Mouse (Mus musculus) lung, postnatal 14 days (tissue): Measurements from ENCODE around the gene Sds.
A peak's percentile ranks its signal among the peaks of the same experiment; 100 is the strongest.

Source experiments
- DNase-seq: peaks from one replicate; pipeline ENCODE4 v3.0.0; 2021

The Sds gene

GRCm38 (mm10) chr5:120476296-120476695, at the start of gene Sds:
TSS of gene Sds (plus strand) at chr5:120476526.
- DNase-seq: no peak

- no peak for DNase-seq
Measured at GRCm38 (mm10) chr5:120426572-120426971, 49.8 kb upstream of the Sds start.

DNA sequence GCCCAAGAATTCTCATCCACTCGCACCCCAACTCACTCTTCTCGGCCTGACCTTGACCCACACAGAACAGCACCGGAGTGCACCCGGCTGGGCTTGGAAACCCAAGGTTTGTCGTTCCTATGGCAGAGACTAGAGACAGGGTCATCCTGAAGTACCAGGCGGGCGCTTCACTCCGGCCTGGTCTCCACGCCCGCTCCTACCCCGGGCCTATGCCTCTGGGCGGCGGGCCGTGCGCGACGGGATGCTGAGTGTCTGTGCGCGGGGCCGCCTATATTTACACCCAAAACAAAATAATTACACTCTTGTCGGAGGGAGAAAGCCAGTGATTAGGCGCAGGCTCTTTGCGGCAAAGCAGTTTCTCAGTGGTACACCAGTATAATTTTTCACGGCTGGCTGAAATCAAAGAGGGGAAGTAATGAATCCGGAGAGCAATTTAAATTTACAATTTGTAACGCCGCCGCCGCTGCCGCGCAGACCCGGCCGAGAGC, 48.8 kb upstream of the Sds start:
- DNase-seq: no peak

GRCm38 (mm10) chr5:120428189-120428838, 48.0 kb upstream of the Sds start:
- no peak for DNase-seq

DNA sequence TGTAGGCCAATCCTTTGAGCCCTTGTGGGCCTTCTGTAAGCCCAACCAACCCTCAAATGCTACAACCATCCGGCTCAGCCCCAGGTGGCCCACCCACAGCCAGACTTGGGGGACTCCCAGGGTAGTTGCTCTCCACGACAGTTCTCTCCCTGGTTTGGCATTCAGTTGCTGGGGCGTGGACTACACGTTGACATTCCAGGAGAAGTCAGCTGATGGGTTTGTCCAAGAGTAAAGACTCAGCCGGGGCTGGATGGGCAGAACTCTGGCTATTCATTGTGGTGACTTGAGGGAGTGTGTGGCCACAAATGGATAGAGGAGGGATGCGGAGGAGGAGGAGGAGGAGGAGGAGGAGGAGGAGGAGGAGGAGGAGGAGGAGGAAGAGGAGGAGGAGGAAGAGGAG, 47.3 kb upstream of the Sds start:
- no peak for DNase-seq

DNA sequence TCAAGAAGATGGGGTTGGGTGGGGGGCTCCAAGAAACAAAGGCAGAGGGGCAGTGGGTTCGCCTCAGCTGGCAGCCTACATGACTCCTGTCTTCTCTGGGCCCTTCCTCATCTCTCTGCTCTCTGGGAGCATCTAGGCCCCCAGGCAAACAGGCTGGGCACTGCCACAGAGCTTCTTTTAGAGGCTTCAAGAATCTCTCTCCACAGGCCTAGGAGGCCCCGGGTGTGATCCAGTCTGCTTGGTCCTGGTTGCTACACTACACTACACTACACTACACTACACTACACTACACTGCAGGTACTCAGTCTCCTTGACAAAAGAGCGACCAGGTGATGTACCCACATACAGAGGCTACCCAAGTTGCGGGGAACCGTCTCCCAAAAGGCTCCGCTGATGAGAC, 46.6 kb upstream of the Sds start:
- DNase-seq: no peak

- DNase-seq: no peak
Measured at GRCm38 (mm10) chr5:120431001-120431583, 45.2 kb upstream of the Sds start.

- DNase-seq: no peak
Measured at GRCm38 (mm10) chr5:120431649-120432485, 44.5 kb upstream of the Sds start, which contains the start of gene Lhx5. TSS of gene Lhx5 (plus strand) at chr5:120431699.

DNA sequence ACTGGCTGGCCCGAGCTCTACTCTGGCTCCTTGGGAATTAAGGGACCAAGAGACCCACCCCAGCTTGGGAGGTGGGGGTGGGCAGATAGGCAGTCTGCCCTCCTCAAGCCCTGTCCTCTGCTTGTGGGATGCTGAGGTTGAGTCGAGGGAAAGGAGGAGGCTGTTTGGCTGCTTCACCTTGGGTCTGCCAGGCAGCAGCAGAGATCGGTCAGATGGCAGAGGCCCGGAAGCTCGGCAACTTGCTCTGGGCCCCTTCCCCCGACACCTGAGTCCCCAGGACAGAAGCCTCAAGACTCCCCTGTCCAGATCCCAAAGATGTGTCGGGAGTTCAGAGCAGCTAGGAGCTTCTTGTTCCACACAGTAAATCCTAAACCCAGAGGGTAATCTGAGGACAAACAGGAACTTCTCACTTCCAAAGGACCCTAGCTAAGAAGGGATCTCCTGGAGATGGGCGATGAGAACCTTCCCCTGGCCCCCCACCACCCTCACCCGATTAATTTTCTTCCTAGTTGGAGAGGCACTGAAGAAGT, 43.8 kb upstream of the Sds start:
- no peak for DNase-seq

- DNase-seq: no peak
Measured at GRCm38 (mm10) chr5:120433135-120433760, 43.1 kb upstream of the Sds start.

DNA sequence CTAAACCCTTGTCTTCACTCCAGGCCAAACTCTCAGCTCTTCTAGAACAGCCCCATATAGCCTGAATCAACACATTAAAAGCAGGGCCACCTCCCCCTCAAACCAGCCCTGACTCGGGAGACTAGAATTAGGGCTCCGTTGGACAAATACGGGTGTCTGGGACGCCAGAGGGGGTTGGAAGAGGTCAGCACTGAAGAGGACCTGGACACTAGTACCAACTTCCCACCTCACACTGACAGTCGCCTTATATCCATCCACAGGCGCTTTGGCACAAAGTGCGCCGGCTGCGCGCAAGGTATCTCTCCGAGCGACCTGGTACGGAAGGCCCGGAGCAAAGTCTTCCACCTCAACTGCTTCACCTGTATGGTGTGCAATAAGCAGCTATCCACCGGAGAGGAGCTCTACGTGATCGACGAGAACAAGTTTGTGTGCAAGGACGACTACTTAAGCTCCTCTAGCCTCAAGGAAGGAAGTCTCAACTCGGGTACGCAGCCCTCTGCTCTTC, 42.0 kb upstream of the Sds start:
- DNase-seq: no peak

DNA sequence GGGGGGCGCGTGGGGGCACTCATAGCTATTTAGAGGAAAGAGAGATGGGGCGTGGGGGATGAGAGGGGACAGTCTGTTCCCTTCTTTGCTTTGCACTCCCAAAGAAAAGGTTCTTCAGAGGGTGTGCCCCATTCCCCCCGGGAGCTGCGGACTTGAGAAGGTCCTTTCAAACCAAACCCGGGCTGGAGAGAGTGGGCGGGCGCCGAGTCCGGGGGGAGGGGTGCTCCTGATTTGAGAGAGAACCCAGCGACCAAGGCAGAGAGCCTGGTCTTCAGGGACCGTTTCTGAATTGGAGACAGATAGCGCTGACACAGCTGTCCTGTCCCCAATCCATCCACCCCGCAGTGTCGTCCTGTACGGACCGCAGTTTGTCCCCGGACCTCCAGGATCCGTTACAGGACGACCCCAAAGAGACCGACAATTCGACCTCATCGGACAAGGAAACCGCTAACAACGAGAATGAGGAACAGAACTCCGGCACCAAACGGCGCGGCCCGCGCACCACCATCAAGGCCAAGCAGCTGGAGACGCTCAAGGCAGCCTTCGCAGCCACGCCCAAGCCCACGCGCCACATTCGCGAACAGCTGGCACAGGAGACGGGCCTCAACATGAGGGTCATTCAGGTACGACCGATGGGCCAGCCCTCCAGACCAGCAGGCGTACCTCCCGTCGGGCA, 41.2 kb upstream of the Sds start:
- DNase-seq: no peak

DNA sequence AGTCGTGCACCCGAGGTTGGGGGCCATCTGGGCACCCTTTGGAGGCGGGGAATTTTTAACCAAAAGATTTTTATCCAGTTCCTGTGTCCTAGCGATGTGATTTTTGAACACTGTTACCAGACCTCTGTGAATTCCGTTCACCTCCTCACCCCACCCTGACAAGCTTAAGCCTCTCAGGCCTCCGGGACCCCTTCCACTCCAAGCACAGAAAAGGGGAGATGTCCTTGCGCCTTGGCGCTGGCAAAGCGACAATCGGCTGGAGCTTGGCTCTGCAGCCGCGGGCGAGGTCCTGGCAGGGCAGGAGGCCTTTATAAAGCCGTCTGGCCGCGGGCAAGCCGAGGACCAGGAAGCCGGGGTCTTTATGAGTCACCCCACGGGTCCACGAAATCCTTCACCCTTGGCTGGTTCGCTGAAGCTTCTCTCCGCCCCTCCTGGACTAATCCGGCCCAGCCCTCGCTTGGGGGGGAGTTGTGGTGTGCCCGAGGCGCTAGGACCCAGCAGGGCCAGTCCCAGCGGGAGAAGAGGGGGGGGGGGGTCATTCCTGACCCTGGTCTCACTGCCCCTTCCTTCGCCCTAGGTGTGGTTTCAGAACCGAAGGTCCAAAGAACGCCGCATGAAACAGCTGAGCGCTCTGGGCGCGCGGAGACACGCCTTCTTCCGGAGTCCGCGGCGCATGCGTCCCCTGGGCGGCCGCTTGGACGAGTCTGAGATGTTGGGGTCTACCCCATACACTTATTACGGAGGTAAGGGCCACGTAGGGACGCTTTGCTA, 40.4 kb upstream of the Sds start:
- no peak for DNase-seq

GRCm38 (mm10) chr5:120436885-120437495, 39.3 kb upstream of the Sds start:
- no peak for DNase-seq

DNA sequence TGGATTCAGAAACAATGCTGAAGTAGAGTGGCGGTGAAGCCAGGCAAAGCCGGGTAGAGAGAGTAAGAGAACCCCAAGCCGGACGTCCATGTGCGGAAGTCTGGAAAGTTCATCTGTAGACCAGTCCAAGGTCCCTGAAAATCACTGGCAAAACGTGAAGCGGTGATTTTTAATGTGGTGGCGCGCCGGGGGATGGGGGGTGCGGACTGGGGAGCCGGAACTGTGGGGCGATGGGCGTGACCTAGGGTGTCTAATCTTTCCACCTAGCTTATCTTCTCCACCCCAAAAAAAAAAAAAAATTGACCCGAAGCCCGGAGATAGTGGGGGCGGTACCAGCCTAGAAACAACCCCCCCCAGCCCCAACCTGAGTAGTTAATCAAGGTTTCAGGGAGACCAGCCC, 38.8 kb upstream of the Sds start:
- DNase-seq: no peak

- DNase-seq: no peak
Measured at GRCm38 (mm10) chr5:120437986-120438385, 38.3 kb upstream of the Sds start.

GRCm38 (mm10) chr5:120438469-120438868, 37.9 kb upstream of the Sds start:
- no peak for DNase-seq

DNA sequence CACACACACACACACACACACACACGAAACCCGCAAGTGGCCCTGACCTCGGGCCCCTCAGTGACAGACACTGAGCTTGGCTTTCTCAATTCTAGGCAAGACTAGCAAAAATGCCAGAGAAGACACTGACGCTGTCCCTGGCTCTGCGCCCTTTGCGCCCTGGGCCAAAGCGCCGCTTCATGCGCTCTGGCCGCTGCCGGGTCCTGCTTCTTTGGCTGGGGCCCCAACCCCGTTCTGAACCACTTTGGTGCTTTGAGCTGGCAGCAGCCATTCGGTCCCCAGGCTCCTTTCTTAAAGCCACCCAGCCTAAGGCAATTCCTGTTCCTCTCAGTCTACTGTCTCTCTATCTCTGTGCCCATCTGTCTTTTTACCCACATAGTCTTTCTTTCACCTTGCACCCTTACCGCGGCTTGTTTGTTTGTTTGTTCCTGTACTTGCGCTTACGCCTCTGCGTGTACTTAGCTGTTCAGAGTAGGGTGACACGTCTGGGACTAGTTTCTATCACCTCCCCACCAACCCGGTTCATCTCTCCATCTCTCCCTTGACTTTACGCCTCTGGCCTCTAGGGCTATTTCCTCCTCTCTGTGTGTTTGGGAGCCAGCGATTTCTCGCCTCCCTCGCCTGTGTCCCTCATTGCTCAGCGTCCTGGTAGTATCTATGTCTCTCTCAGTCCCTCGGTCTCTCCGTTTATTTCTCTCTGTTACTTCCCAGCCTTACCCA, 37.2 kb upstream of the Sds start:
- peak; percentile 24 for DNase-seq

DNA sequence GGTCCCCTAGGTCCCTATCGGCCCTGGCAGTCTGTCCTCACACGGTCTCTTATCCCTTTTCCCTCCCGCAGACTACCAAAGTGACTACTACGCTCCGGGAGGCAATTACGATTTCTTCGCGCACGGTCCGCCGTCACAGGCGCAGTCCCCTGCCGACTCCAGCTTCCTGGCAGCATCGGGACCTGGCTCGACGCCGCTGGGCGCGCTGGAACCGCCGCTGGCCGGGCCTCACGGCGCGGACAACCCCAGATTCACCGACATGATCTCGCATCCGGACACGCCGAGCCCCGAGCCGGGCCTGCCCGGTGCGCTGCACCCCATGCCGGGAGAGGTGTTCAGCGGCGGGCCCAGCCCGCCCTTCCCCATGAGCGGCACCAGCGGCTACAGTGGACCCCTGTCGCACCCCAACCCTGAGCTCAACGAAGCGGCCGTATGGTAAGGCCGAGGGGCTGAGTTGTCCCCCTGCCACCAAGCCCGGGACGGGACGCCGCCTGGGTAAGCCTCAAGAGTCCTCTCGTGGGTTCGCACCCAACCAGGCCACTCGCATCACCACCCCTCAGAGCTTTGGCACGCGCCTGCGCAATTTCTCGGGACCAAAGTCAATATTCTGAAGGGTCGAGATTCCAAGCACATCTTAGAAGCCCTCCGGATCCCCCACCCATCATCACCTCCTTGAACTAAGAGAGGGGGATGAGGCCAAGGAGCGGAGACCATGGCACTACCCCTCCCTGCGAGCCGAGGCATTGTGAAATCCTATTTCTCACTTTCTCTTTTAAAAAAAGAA, 36.2 kb upstream of the Sds start:
- no peak for DNase-seq

GRCm38 (mm10) chr5:120440733-120441132, 35.6 kb upstream of the Sds start:
- DNase-seq: peak; percentile 93
